Mouse (Mus musculus) neural tube, embryonic 12.5 days (tissue): ENCODE data around the gene 2010003K11Rik. TPM values are rescaled to one million over a fixed set of nuclear protein-coding genes. Genes with fewer than 3 reads are reported as not detected.
A peak's percentile ranks its signal among the peaks of the same experiment; 100 is the strongest.

ENCODE experiments used
- ATAC-seq: fragments of 200-750 bp; cut with Nextera tagmentation; 2 replicates; pipeline ENCODE4 v1.8.0; 2017; ENCODE audit warnings: low read depth, mild to moderate bottlenecking, moderate TSS enrichment, moderate library complexity; ENCODE audit not compliant: low FRiP score
- H3K27ac ChIP-seq: fragments of 300-500 bp; sonication (generic); 2 replicates; pipeline ENCODE4 v1.5.1; 2016
- H3K27me3 ChIP-seq: fragments of 300-500 bp; sonication (generic); replicated peaks from 2 replicates; pipeline ENCODE4 v1.6.1; 2016; ENCODE audit warnings: mild to moderate bottlenecking
- H3K36me3 ChIP-seq: fragments of 300-500 bp; sonication (generic); 2 replicates; pipeline ENCODE4 v1.6.1; 2016; ENCODE audit warnings: mild to moderate bottlenecking
- H3K4me1 ChIP-seq: fragments of 300-500 bp; sonication (generic); 2 replicates; pipeline ENCODE4 v1.6.1; 2016
- H3K4me2 ChIP-seq: fragments of 300-500 bp; sonication (generic); replicated peaks from 2 replicates; pipeline ENCODE4 v1.6.1; 2016; ENCODE audit warnings: mild to moderate bottlenecking
- H3K4me3 ChIP-seq: fragments of 300-500 bp; sonication (generic); 2 replicates; pipeline ENCODE4 v1.5.1; 2016
- H3K9ac ChIP-seq: fragments of 300-500 bp; sonication (generic); 2 replicates; pipeline ENCODE4 v1.6.1; 2016; ENCODE audit warnings: mild to moderate bottlenecking
- H3K9me3 ChIP-seq: fragments of 300-500 bp; sonication (generic); 2 replicates; pipeline ENCODE4 v1.6.1; 2016; ENCODE audit warnings: mild to moderate bottlenecking
- WGBS: fragments of 180-500 bp; shearing (Covaris S2); methylation state at CpG from one replicate; pipeline ENCODE4 v1.1.7; 2016; 5-methylcytosine and 5-hydroxymethylcytosine counted together
- polyA plus RNA-seq: library from polyadenylated mRNA; unstranded; fragments of >200 nt; fragmentation: Nextera tagmentation; extraction: Ambion mirVana; gene quantifications from 2 replicates; pipeline ENCODE4 v1.2.1, GENCODE M21; 2016

The 2010003K11Rik gene
- polyA plus RNA-seq, 1 experiment from 2014 or later, result not detected

GRCm38 (mm10) chr19:4516288-4516687 is 17.9 kb upstream of the 2010003K11Rik start:
- Histone ChIP-seq H3K27me3 (no peaks in the 10 kb centered on the region), H3K36me3 (no peaks in the 10 kb centered on the region), H3K4me3 (no peak overlapping the region), H3K27ac (no peak overlapping the region), H3K4me2 (no peak overlapping the region), H3K9me3 (no peaks in the 10 kb centered on the region), H3K4me1 (peaks cover 7% of the 10 kb centered on the region), H3K9ac (no peak overlapping the region)
- WGBS, result 78% methylated on average over 2 of the region's 2 CpGs
- no peak for ATAC-seq

- H3K4me1 ChIP-seq, result peaks cover 12% of the 10 kb centered on the region
- no peak for ATAC-seq
- H3K36me3 ChIP-seq, result no peaks in the 10 kb centered on the region
- H3K9me3 ChIP-seq, result no peaks in the 10 kb centered on the region
- H3K27me3 ChIP-seq, result no peaks in the 10 kb centered on the region
- no peak overlapping the region for H3K4me3 ChIP-seq
- WGBS, result 56% methylated on average over 2 of the region's 2 CpGs
- H3K27ac ChIP-seq, result no peak overlapping the region
- H3K4me2 ChIP-seq, result no peak overlapping the region
- no peak overlapping the region for H3K9ac ChIP-seq
These were observed 17.4 kb upstream of the 2010003K11Rik start for GRCm38 (mm10) chr19:4515746-4516145.

- Histone ChIP-seq H3K4me3 (no peak overlapping the region), H3K27me3 (no peaks in the 10 kb centered on the region), H3K4me2 (no peak overlapping the region), H3K27ac (no peak overlapping the region), H3K9ac (no peak overlapping the region), H3K36me3 (no peaks in the 10 kb centered on the region), H3K4me1 (peaks cover 21% of the 10 kb centered on the region), H3K9me3 (no peaks in the 10 kb centered on the region)
- ATAC-seq, result no peak
- WGBS, result 77% methylated on average over 4 of the region's 4 CpGs
These were observed 15.0 kb upstream of the 2010003K11Rik start for GRCm38 (mm10) chr19:4513236-4513858.

- H3K27me3 ChIP-seq, result no peaks in the 10 kb centered on the region
These were observed 12.9 kb upstream of the 2010003K11Rik start for GRCm38 (mm10) chr19:4511116-4511841.

GRCm38 (mm10) chr19:4509986-4510963 is 11.9 kb upstream of the 2010003K11Rik start, which contains the start of gene Pcx:
Gene Pcx, plus strand, starts transcription at chr19:4510472.
- WGBS, result under 1% methylated on average over 82 of the region's 82 CpGs
- Histone ChIP-seq H3K27ac (no peak within 1 kb of the TSS), H3K9ac (peak within 1 kb of the TSS; percentile 57), H3K4me1 (peaks cover 14% of the 10 kb centered on the region), H3K27me3 (no peaks in the 10 kb centered on the region), H3K9me3 (no peaks in the 10 kb centered on the region), H3K36me3 (no peaks in the 10 kb centered on the region), H3K4me3 (peak within 1 kb of the TSS; percentile 73), H3K4me2 (peak within 1 kb of the TSS; percentile 83)
- peak; percentile 100 for ATAC-seq

More at GRCm38 (mm10) chr19:4511116-4511841, 12.9 kb upstream of the 2010003K11Rik start:
- WGBS, result 5% methylated on average over 13 of the region's 13 CpGs
- Histone ChIP-seq H3K9me3 (no peaks in the 10 kb centered on the region), H3K9ac (0 out of 2 replicates have a peak overlapping the region, but pooled peaks have one; percentile 27), H3K36me3 (no peaks in the 10 kb centered on the region), H3K4me3 (peak overlapping the region; percentile 73), H3K4me1 (peaks cover 21% of the 10 kb centered on the region), H3K27ac (no peak overlapping the region), H3K4me2 (peak overlapping the region; percentile 83)
- ATAC-seq, result no peak

GRCm38 (mm10) chr19:4507746-4508145 is 9.4 kb upstream of the 2010003K11Rik start:
- 72% methylated on average over 3 of the region's 3 CpGs for WGBS
- Histone ChIP-seq H3K4me2 (no peak overlapping the region), H3K27me3 (no peaks in the 10 kb centered on the region), H3K4me3 (no peak overlapping the region), H3K27ac (no peak overlapping the region), H3K9ac (no peak overlapping the region), H3K9me3 (no peaks in the 10 kb centered on the region), H3K4me1 (peaks cover 13% of the 10 kb centered on the region), H3K36me3 (no peaks in the 10 kb centered on the region)
- ATAC-seq, result no peak

- 92% methylated on average over 1 of the region's 1 CpGs for WGBS
- Histone ChIP-seq H3K4me3 (no peak overlapping the region), H3K4me1 (0 out of 2 replicates have a peak, but pooled peaks cover 5% of the 10 kb centered on the region), H3K9ac (no peak overlapping the region), H3K27ac (no peak overlapping the region), H3K9me3 (no peaks in the 10 kb centered on the region), H3K27me3 (no peaks in the 10 kb centered on the region), H3K36me3 (no peaks in the 10 kb centered on the region), H3K4me2 (no peak overlapping the region)
- ATAC-seq, result no peak
These were observed 6.4 kb upstream of the 2010003K11Rik start for GRCm38 (mm10) chr19:4504830-4505229.

- 68% methylated on average over 2 of the region's 2 CpGs for WGBS
- no peak for ATAC-seq
- no peaks in the 10 kb centered on the region for H3K27me3 ChIP-seq
- H3K9me3 ChIP-seq, result no peaks in the 10 kb centered on the region
- no peaks in the 10 kb centered on the region for H3K36me3 ChIP-seq
- no peak overlapping the region for H3K27ac ChIP-seq
- H3K9ac ChIP-seq, result no peak overlapping the region
- no peak overlapping the region for H3K4me2 ChIP-seq
- H3K4me3 ChIP-seq, result no peak overlapping the region
- H3K4me1 ChIP-seq, result peaks cover 5% of the 10 kb centered on the region; the same call in 1 of the 2 replicates
These were observed 4.3 kb upstream of the 2010003K11Rik start for GRCm38 (mm10) chr19:4502701-4503100.

- no peaks in the 10 kb centered on the region for H3K36me3 ChIP-seq
- H3K4me1 ChIP-seq, result peaks cover 6% of the 10 kb centered on the region; the same call in 1 of the 2 replicates
- 8% methylated on average over 4 of the region's 4 CpGs for WGBS
- no peak overlapping the region for H3K27ac ChIP-seq
- H3K9ac ChIP-seq, result no peak overlapping the region
- no peak overlapping the region for H3K4me3 ChIP-seq
- peak overlapping the region; percentile 20; the same call in 1 of the 2 replicates for H3K4me2 ChIP-seq
- H3K9me3 ChIP-seq, result no peaks in the 10 kb centered on the region
- no peaks in the 10 kb centered on the region for H3K27me3 ChIP-seq
- ATAC-seq, result peak; percentile 33; the same call in 1 of the 2 replicates
These were observed 965 bp downstream of the 2010003K11Rik start for GRCm38 (mm10) chr19:4497263-4497973.

- 83% methylated on average over 3 of the region's 3 CpGs for WGBS
- Histone ChIP-seq H3K4me1 (peaks cover 6% of the 10 kb centered on the region; the same call in 1 of the 2 replicates), H3K4me3 (no peak overlapping the region), H3K27me3 (no peaks in the 10 kb centered on the region), H3K9ac (no peak overlapping the region), H3K4me2 (no peak overlapping the region), H3K9me3 (no peaks in the 10 kb centered on the region), H3K36me3 (no peaks in the 10 kb centered on the region), H3K27ac (no peak overlapping the region)
- ATAC-seq, result no peak
These were observed 1.7 kb downstream of the 2010003K11Rik start for GRCm38 (mm10) chr19:4496535-4497262.

GRCm38 (mm10) chr19:4495814-4496213 is 2.6 kb downstream of the 2010003K11Rik start:
- Histone ChIP-seq H3K9me3 (no peaks in the 10 kb centered on the region), H3K4me2 (no peak overlapping the region), H3K27me3 (no peaks in the 10 kb centered on the region), H3K9ac (0 out of 2 replicates have a peak overlapping the region, but pooled peaks have one; percentile 5), H3K27ac (no peak overlapping the region), H3K36me3 (no peaks in the 10 kb centered on the region), H3K4me1 (peaks cover 6% of the 10 kb centered on the region; the same call in 1 of the 2 replicates), H3K4me3 (no peak overlapping the region)
- WGBS, result 90% methylated on average over 5 of the region's 5 CpGs
- ATAC-seq, result no peak
